Mouse (Mus musculus): Measurements from ENCODE around the gene AC140267.1.

Gene AC140267.1

GRCm38 (mm10) chr15:80263610-80264575 is 28.3 kb downstream of the AC140267.1 start, which contains the start of gene Rps19bp1:
TSS of gene Rps19bp1 (minus strand) at chr15:80264315.
- DNase-seq (ENCODE audit: low read depth): peak; percentile 97

DNA sequence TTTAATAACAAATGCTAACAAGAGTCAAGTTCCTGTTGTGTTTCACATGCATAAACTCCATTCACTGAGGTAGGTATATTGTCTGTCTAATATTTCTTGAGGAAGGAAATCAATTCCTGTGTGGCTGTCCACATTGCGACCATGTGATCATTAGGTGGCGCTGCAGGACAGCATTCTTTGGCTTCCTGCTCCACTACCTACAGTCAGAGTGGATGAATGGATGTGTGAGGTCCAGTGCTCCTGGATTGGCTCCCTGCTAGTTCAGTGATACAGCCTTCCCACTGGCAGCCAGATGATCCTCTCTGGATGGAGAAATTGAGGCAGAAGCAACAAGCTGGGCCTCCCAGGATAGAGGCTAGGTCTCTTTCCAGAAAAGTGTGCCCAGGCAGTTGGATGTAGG is 30.6 kb downstream of the AC140267.1 start:
- peak; percentile 90 for DNase-seq (ENCODE audit: low read depth)

DNA sequence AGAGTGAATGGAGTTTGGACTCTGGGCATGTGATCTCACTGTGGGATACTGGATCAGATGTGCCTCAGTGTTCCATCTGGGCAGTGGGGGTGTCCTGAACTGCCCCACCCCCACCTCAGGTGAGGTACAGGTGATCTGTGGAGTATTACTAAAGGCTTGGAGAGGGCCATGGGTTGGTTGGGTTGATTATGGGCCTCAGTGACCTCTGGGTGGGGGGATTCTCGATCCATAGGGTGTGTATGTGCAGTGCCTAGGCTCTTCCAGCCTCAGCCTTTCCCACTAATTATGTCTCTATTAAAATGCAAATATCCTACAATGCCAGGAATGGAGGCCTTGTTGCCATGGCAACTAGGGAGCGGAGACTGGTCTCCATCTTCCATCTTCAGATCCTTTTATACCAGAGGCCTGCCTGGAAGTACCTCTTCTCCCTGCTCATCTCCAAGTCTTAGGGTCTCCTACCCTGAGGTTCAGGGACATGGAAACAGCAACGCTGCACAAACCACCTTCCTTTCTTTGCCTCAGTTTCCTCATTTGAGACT is 36.3 kb downstream of the AC140267.1 start:
- DNase-seq (ENCODE audit: low read depth): no peak

DNA sequence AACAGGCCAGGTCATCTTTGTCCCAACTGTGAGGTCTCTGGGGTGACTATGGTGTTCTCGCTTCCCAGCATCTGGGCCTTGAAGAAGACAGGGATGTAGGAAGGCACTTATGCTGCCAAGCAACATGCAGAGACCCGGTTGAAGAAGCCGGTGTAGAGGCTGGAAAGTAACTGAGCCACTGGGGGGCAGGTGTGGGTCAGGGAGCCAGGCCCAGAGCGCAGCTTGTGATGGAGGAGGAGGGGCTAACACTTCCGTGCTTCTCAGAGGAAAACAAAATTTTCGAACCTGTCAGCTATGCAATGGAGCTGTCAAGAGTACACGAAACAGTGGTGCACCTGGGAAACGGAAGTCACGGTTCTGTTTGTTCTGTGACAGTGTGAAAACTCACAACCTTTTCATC is 41.5 kb downstream of the AC140267.1 start:
- DNase-seq (ENCODE audit: low read depth): peak; percentile 50

DNA sequence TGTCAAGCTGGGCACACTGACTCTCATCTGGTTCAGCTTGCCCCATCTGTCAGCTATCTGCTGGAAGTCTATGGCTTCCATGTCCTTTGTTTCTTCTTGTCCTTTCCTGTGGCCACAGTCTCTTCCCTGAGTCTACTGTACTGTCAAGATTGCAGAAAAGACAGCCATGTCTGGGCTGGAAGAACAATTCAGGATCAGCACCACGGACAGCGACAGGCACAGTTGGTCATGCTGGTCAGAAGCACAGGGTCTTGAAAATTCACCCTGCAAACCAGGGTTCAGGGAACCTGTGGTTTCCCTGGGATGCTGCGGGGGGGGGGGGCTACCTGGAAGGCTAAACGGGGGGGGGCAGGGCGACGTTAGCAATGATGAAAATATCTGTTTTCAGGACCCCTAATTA is 42.0 kb downstream of the AC140267.1 start:
- peak; percentile 74 for DNase-seq (ENCODE audit: low read depth)

DNA sequence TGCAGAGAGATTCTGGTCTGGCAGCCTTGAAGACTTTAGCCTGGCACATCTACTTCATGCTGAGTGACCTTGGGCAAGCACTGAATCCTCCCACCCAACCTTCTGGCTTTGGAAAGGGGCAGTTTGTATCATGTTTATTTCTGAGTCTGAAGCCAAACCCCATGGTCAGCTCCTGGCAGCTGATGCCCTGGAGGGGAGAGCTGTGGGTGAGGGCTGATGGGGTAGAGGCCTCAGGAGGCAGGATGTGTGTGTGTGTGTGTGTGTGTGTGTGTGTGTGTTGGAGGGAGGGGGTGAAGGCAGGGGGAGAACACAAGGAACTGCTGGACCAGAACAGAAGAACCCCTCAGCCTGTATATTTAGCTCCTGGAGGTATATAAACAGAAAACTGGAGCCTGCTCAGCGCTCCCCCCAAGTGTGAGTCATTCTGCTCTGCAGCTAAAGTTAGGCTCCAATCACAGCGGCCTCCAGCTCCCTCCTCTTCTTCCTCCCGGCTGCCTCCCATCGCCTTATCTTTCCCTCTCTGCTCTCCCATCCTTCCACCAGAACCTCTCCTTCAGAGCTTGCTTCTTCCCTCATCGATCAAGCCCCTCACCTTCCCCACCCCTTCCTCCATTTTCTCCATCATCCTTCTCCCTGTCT is 42.6 kb downstream of the AC140267.1 start:
- no peak for DNase-seq (ENCODE audit: low read depth)

DNA sequence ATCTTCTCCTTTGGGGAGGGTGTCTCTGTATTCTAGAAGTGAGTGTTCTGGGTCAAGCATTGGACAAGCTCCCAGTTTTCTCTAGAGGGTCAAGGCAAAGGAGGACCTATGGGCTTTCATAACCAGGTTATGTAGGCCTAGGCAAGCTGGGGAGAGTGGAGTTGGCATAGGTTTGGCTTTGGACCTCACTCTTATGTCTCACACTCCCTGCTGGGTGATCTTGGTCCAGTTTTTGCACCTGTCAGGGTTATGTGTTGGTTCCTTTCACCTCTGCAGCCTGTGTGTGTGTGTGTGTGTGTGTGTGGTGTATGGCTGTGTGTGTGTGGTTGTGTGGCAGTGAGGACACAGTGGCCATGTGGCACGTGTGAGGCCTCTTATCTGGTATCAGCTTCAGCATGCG is 43.4 kb downstream of the AC140267.1 start:
- DNase-seq (ENCODE audit: low read depth): no peak

- DNase-seq (ENCODE audit: low read depth): peak; percentile 78
These were observed 45.0 kb downstream of the AC140267.1 start for GRCm38 (mm10) chr15:80280646-80281045.

Data from induced T-regulatory cell, adult 2 months (primary cell).